Mouse (Mus musculus) monocyte, adult 2 months (primary cell): ENCODE results near the gene Smarca4.

Experiments used
- DNase-seq, 2 experiments: peaks; one replicate each; pipeline ENCODE4 v3.0.0; 2022; ENCODE audit warnings: low spot score in 2 of 2, low read depth in 1 of 2

Smarca4 gene

GRCm38 (mm10) chr9:21601073-21601472 is 14.9 kb upstream of the Smarca4 start:
- peak in 1 of 2 experiments; percentile 6 for DNase-seq

- DNase-seq, result peak in 1 of 2 experiments; percentile 59
Measured at GRCm38 (mm10) chr9:21601722-21602399, 14.1 kb upstream of the Smarca4 start.

GRCm38 (mm10) chr9:21604119-21604518 is 11.8 kb upstream of the Smarca4 start:
- DNase-seq, result no peak

GRCm38 (mm10) chr9:21605865-21606264 is 10.1 kb upstream of the Smarca4 start:
- no peak for DNase-seq

- no peak for DNase-seq
Measured at GRCm38 (mm10) chr9:21606648-21607047, 9.3 kb upstream of the Smarca4 start.

- peak; percentile 74 to 76 for DNase-seq
Measured at GRCm38 (mm10) chr9:21609861-21610260, 6.1 kb upstream of the Smarca4 start.

GRCm38 (mm10) chr9:21614864-21615616 is 929 bp upstream of the Smarca4 start:
- DNase-seq, result no peak

GRCm38 (mm10) chr9:21616232-21616781 is 338 bp downstream of the Smarca4 start:
- peak in 1 of 2 experiments; percentile 55 for DNase-seq

GRCm38 (mm10) chr9:21617066-21617465 is 1.1 kb downstream of the Smarca4 start:
- DNase-seq, result no peak

GRCm38 (mm10) chr9:21620229-21620628 is 4.3 kb downstream of the Smarca4 start:
- no peak for DNase-seq

GRCm38 (mm10) chr9:21622676-21623075 is 6.7 kb downstream of the Smarca4 start:
- DNase-seq, result no peak

GRCm38 (mm10) chr9:21625342-21626339 is 9.7 kb downstream of the Smarca4 start:
- no peak for DNase-seq

GRCm38 (mm10) chr9:21626571-21626970 is 10.6 kb downstream of the Smarca4 start:
- no peak for DNase-seq

- no peak for DNase-seq
Measured at GRCm38 (mm10) chr9:21627145-21627795, 11.3 kb downstream of the Smarca4 start.

GRCm38 (mm10) chr9:21630673-21631072 is 14.7 kb downstream of the Smarca4 start:
- no peak for DNase-seq

GRCm38 (mm10) chr9:21633106-21633505 is 17.1 kb downstream of the Smarca4 start:
- DNase-seq, result no peak

- no peak for DNase-seq
Measured at GRCm38 (mm10) chr9:21635639-21636038, 19.7 kb downstream of the Smarca4 start.

GRCm38 (mm10) chr9:21639031-21639430 is 23.1 kb downstream of the Smarca4 start:
- DNase-seq, result no peak

- DNase-seq, result no peak
Measured at GRCm38 (mm10) chr9:21646366-21646765, 30.4 kb downstream of the Smarca4 start.

GRCm38 (mm10) chr9:21647721-21648120 is 31.8 kb downstream of the Smarca4 start:
- DNase-seq, result no peak
